ENCODE assay signal across 11 mouse cellular contexts in genomic region chr17:45769821-45770220, GRCm38 (mm10). TPM values are rescaled to one million over a fixed set of nuclear protein-coding genes. Genes with fewer than 3 reads are reported as not detected.
DNase-seq lines count a peak whose midpoint lies in the region; ATAC-seq lines count a peak whose summit lies in the region.
"Had no signal": no experiment of that assay in that cellular context is flagged by ENCODE, and none has a peak within 500 bp of the region (broad histone marks: within the 10 kb centered on the region; RNA-seq: fewer than 3 reads in every experiment).

No protein-coding gene starts in this region.

- no peaks in the 10 kb centered on the region for H3K9me3 ChIP-seq in kidney, embryonic 16.5 days (ENCODE audit: low read length)
- H3K9me3 ChIP-seq: embryonic facial prominence, embryonic 15.5 days; midbrain, embryonic 15.5 days had no signal

- 76% methylated on average over 6 of the region's 6 CpGs for WGBS in kidney, embryonic 16.5 days

- no peaks in the 10 kb centered on the region for H3K27me3 ChIP-seq in kidney, embryonic 16.5 days (ENCODE audit: insufficient read depth, low read length)
- H3K27me3 ChIP-seq: embryonic facial prominence, embryonic 15.5 days; midbrain, embryonic 15.5 days had no signal

- peak; percentile 44 for DNase-seq in adrenal gland, postnatal 10 days
- DNase-seq in adrenal gland, adult 18-20 months (ENCODE audit: low spot score in 2 of 2): no peak
- no peak for DNase-seq in kidney, adult 11 months
- DNase-seq in heart, adult 8-10 months (ENCODE audit: low spot score): peak; percentile 52
- DNase-seq in lung, postnatal 14 days: peak; percentile 25
- no peak for DNase-seq in spleen, postnatal 36 days (ENCODE audit: low spot score in 2 of 2)
- DNase-seq in layer of hippocampus, adult 9-11 months: no peak
- DNase-seq: liver had no signal

- peak overlapping the region; percentile 62 for H3K27ac ChIP-seq in kidney, embryonic 16.5 days (ENCODE audit: low read length)
- H3K27ac ChIP-seq: embryonic facial prominence, embryonic 15.5 days; midbrain, embryonic 15.5 days had no signal

- no peak overlapping the region for H3K4me3 ChIP-seq in kidney, embryonic 16.5 days (ENCODE audit: low read length)
- H3K4me3 ChIP-seq: embryonic facial prominence, embryonic 15.5 days; midbrain, embryonic 15.5 days had no signal

- H3K4me2 ChIP-seq in kidney, embryonic 16.5 days (replicated peaks; ENCODE audit: low read depth, low read length): no peak overlapping the region
- H3K4me2 ChIP-seq: embryonic facial prominence, embryonic 15.5 days; midbrain, embryonic 15.5 days had no signal

- H3K9ac ChIP-seq in kidney, embryonic 16.5 days (replicated peaks; ENCODE audit: low read length): no peak overlapping the region
- H3K9ac ChIP-seq: embryonic facial prominence, embryonic 15.5 days; midbrain, embryonic 15.5 days had no signal

- peaks cover 43% of the 10 kb centered on the region for H3K4me1 ChIP-seq in kidney, embryonic 16.5 days (ENCODE audit: insufficient read depth, low read length)

- no peaks in the 10 kb centered on the region for H3K36me3 ChIP-seq in kidney, embryonic 16.5 days (ENCODE audit: insufficient read depth, low read length)
- H3K36me3 ChIP-seq: embryonic facial prominence, embryonic 15.5 days; midbrain, embryonic 15.5 days had no signal

- ATAC-seq in kidney, embryonic 16.5 days (ENCODE audit: low FRiP score, low TSS enrichment): no peak
- ATAC-seq: midbrain, embryonic 15.5 days had no signal

RNA-seq across cellular contexts. Expression of gene 1600014C23Rik, which starts 36.2 kb away (rescaled TPM):
- not detected for total RNA-seq in adrenal gland, postnatal 10 days (2021)
- not detected for total RNA-seq in adrenal gland, adult 18-20 months (2021)
- polyA plus RNA-seq in kidney, embryonic 16.5 days (2015; fragmentation: Nextera tagmentation; extraction: Ambion mirVana): not detected in 2 replicates
- 1 to 10 TPM in 1 of 4 experiments, under 1 TPM in 3; 0.56 to 1.2 (median 0.94) TPM for total RNA-seq in heart, adult 8-10 months (2022)
- polyA plus RNA-seq: embryonic facial prominence, embryonic 15.5 days had no signal

Comparison
In these comparisons a context has a peak if more than half of its experiments do, and no peak if none do; other contexts are left out.
1. DNase-seq: peak in adrenal gland, postnatal 10 days (single experiment), heart, adult 8-10 months (single experiment) and lung, postnatal 14 days (single experiment); none in adrenal gland, adult 18-20 months (0 of 2), kidney, adult 11 months (single experiment), spleen, postnatal 36 days (0 of 2) and layer of hippocampus, adult 9-11 months (single experiment).